Mouse (Mus musculus) heart, postnatal 0 days (tissue): Measurements from ENCODE around the gene Clcc1. TPM values are rescaled to one million over a fixed set of nuclear protein-coding genes. Genes with fewer than 3 reads are reported as not detected.

ENCODE experiments used
- ATAC-seq: fragments of 200-750 bp; cut with Nextera tagmentation; 2 replicates; pipeline ENCODE4 v1.8.0; 2017; ENCODE audit warnings: low read depth, moderate number of reproducible peaks, moderate library complexity; ENCODE audit not compliant: insufficient read depth
- DNase-seq: peaks from one replicate; pipeline ENCODE4 v3.0.0-alpha.2; 2016; ENCODE audit warnings: low spot score
- H3K27ac ChIP-seq: fragments of 300-500 bp; sonication (generic); 2 replicates; pipeline ENCODE4 v1.5.1; 2014; ENCODE audit warnings: low read depth, mild to moderate bottlenecking
- H3K27me3 ChIP-seq: fragments of 300-500 bp; sonication (generic); 2 replicates; pipeline ENCODE4 v1.6.1; 2014; ENCODE audit warnings: low read length, mixed read lengths; ENCODE audit not compliant: control insufficient read depth, insufficient read depth
- H3K36me3 ChIP-seq: fragments of 300-500 bp; sonication (generic); replicated peaks from 2 replicates; pipeline ENCODE4 v1.6.1; 2014; ENCODE audit warnings: low read length, mixed read lengths; ENCODE audit not compliant: control insufficient read depth, insufficient read depth
- H3K4me1 ChIP-seq: fragments of 300-500 bp; sonication (generic); 2 replicates; pipeline ENCODE4 v1.6.1; 2014; ENCODE audit warnings: antibody characterized with exemption; ENCODE audit not compliant: control insufficient read depth, insufficient read depth
- H3K4me2 ChIP-seq: fragments of 300-500 bp; sonication (generic); 2 replicates; pipeline ENCODE4 v1.6.1; 2014; ENCODE audit warnings: low read depth, mild to moderate bottlenecking, low read length, moderate library complexity
- H3K4me3 ChIP-seq: fragments of 300-500 bp; sonication (generic); 2 replicates; pipeline ENCODE4 v1.5.1; 2014; ENCODE audit warnings: low read depth, low read length
- H3K9ac ChIP-seq: fragments of 300-500 bp; sonication (generic); replicated peaks from 2 replicates; pipeline ENCODE4 v1.6.1; 2014; ENCODE audit warnings: low read depth, low read length, mixed read lengths
- H3K9me3 ChIP-seq: fragments of 300-500 bp; sonication (generic); replicated peaks from 2 replicates; pipeline ENCODE4 v1.6.1; 2016; ENCODE audit warnings: low read length; ENCODE audit not compliant: control insufficient read depth
- CTCF ChIP-seq: IDR thresholded peaks from 2 replicates; pipeline ENCODE4 v1.5.1; 2016; ENCODE audit warnings: antibody characterized with exemption, control low read depth, low read depth
- EP300 ChIP-seq: IDR thresholded peaks from 2 replicates; pipeline ENCODE4 v1.6.1; 2016; ENCODE audit warnings: antibody characterized with exemption, low read depth
- WGBS: fragments of 180-500 bp; shearing (Covaris S2); extraction: QIAGEN DNeasy Blood & Tissue Kit; methylation state at CpG from one replicate; pipeline ENCODE4 v1.1.7; 2014; 5-methylcytosine and 5-hydroxymethylcytosine counted together
- polyA plus RNA-seq: library from polyadenylated mRNA; unstranded; fragments of >200 nt; fragmentation: Nextera tagmentation; extraction: Ambion mirVana; gene quantifications from 2 replicates; pipeline ENCODE4 v1.2.1, GENCODE M21; 2015
- total RNA-seq: library from RNA; depleted of rRNA; stranded (reverse); fragments of >200 nt; gene quantifications from 2 replicates; pipeline ENCODE4 v1.2.3, GENCODE M21; 2014; ENCODE audit warnings: low replicate concordance

Gene Clcc1
- total and polyA plus RNA-seq, 2 experiments from 2014 or later = 39.4 to 49.1 TPM

DNA sequence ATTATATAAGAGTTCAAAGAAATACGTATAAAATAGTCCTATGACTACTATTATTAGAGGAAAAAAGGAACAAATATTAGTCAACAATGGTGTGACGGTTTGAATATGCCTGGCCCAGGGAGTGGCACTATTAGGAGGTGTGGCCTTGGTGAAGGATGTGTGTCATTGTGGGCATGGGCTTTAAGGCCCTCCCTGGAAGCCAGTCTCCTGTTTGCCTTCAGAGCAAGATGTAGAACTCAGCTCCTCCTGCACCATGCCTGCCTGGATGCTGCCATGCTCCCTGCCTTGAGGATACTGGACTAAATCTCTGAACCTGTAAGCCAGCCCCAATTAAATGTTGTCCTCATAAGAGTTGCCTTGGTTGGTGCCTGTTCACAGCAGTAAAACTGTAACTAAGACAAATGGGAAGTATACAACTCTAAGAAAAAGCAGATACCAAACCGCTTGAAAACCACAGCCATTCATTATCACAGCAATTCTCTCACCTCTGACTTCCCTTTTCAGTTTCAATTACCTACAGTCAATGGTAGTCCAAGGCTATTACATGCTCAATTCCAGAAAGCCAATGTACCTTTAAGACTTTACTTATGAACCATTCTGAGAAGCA is 64.3 kb downstream of the Clcc1 start:
- Histone ChIP-seq H3K9ac (no peak overlapping the region), H3K27me3 (no peaks in the 10 kb centered on the region), H3K27ac (no peak overlapping the region), H3K4me2 (no peak overlapping the region), H3K9me3 (no peaks in the 10 kb centered on the region), H3K36me3 (no peaks in the 10 kb centered on the region), H3K4me3 (no peak overlapping the region), H3K4me1 (peaks cover 6% of the 10 kb centered on the region; the same call in 1 of the 2 replicates)
- no peak for TF ChIP-seq EP300
- no peak for TF ChIP-seq CTCF
- DNase-seq (no peak), ATAC-seq (no peak)
- WGBS = 89% methylated on average over 3 of the region's 3 CpGs

DNA sequence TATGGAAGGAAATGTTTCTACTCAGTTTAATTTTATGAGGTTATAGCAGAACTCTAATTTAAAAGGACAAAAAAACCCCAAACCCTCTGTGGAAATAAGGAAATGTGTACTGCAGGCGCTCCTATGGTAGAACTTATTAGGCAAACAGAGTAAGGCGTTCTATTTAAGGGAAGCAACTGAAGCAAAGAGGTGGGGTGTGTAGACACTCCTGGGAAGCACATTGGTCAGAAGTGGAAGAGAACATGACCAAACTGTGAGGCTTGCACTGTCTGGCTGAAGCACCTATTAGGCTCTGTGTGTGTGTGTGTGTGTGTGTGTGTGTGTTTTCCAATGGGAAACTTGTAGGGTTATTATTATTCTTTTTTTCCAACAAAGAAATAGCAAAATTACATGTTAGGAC is 65.6 kb downstream of the Clcc1 start:
- Histone ChIP-seq H3K9ac (no peak overlapping the region), H3K27me3 (no peaks in the 10 kb centered on the region), H3K4me1 (peaks cover 6% of the 10 kb centered on the region; the same call in 1 of the 2 replicates), H3K27ac (no peak overlapping the region), H3K4me2 (no peak overlapping the region), H3K36me3 (no peaks in the 10 kb centered on the region), H3K4me3 (no peak overlapping the region), H3K9me3 (no peaks in the 10 kb centered on the region)
- TF ChIP-seq EP300 (no peak), CTCF (no peak)
- ATAC-seq (no peak), DNase-seq (no peak)
- 74% methylated on average over 2 of the region's 2 CpGs for WGBS

DNA sequence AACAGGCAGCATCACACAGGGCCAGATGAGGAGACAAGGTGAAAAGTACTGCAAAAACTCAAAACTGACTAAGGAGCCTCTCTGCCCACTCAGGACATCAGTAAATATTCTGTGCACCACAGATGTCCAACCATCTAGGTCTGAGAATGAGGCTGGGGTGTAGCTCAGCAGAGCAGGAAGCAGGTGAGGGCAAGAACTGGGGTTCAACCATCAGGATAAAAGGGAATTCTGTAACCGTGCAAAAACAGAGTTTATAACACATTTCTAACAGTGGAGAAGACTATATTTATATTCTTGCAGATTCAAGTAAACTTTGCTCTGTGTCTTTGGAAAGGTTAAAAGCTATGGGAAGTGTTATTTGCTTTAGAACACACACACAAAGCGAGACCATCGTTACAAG is 66.0 kb downstream of the Clcc1 start:
- no peaks in the 10 kb centered on the region for H3K27me3 ChIP-seq
- DNase-seq (no peak), ATAC-seq (no peak)
- peaks cover 6% of the 10 kb centered on the region; the same call in 1 of the 2 replicates for H3K4me1 ChIP-seq
- no peak overlapping the region for H3K4me2 ChIP-seq
- WGBS = 90% methylated on average over 3 of the region's 3 CpGs
- TF ChIP-seq CTCF (no peak), EP300 (no peak)
- no peaks in the 10 kb centered on the region for H3K36me3 ChIP-seq
- no peak overlapping the region for H3K27ac ChIP-seq
- H3K4me3 ChIP-seq = no peak overlapping the region
- no peaks in the 10 kb centered on the region for H3K9me3 ChIP-seq
- H3K9ac ChIP-seq = no peak overlapping the region

DNA sequence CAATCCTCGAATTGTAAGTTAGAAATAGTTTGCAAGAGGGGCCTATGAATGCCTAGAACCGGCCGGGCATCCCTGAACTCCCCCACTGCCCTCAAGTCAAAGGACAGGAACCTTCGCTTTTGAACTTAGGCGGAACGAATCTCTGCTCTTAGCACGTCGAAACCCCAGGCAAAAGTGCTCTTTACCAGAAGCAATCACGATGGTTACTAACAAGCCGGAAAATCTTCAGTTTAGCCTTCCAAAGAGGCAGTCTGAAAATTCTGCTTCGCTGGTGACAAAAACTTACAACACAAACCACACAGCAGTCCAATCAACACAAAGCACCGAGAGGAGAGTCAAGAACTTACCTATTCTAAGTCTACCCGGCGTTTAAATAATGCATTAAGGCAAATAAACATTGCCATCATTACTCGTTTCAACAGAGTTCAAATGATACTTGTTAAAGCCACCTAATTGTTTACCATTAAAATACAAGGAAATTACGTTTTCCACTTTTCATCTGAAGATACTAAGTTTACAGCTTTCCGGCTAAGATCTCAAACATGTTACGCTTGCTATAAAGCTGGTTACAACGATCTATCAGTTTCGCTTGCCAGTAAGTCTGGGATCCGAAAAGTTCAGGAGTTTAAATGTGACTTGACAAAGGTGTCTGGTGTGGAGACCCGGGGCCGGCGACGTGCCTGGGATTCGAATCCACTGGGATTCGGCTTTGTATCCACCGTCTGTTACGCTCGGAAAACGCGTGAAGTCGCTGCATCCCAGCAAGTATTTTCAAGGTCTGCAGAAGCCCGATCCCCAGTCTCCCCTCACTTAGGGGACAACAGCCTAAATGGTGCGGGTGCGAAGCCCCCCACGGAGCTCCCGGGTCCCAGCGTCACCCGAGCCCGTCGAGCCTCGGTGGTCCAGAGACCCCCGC is 67.6 kb downstream of the Clcc1 start:
- H3K4me3 ChIP-seq = peak overlapping the region; percentile 90
- peak; percentile 39 for ATAC-seq
- peak; percentile 51 for DNase-seq

DNA sequence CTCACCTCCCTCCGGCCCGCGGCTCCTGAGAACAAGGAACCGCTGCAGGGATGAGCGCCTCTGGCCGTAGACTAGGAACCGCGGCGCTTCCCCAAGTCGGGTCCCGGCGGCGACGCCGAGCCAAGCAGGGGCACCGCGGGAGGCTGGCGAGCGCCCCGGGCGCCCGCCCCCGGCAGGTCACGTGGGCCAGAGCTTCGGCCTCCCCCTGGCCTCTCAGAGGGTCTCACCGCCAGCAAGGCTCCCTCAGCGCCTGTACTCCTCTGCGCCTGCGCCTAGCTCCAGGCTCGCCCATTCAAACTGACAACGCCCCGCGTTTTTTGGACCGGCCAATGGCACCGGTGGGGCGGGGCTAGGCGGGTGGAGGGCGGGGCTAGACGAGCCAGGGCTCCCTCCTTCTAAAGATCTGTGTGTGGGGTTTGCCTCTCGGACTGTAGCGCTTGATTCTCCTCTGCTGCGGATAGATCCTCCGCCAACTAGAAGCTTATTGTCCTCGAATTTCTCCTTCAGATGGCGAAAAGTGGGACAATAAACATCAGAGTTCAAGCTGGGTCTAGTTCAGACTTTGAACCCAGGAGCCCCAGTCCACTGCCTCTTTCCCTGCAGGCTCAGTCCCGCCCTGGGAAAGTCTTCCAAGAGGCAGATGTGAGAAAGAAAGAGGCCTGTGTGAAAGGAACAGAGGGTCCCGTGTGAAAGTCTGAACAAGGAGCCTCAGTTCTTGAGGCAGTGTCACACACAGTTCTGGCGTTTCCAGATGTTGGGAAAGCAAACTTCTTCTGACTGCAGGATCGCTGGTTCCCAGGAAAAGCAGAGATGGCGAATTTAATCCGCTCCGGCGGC is 68.5 kb downstream of the Clcc1 start, which contains the start of gene Gpsm2:
Gene Gpsm2 (minus strand): TSS at position 274 of the 837 bp plus-strand sequence.
- DNase-seq (peak; percentile 96), ATAC-seq (peak; percentile 99)
- H3K27me3 ChIP-seq = no peaks in the 10 kb centered on the region
- H3K36me3 ChIP-seq = no peaks in the 10 kb centered on the region
- H3K4me3 ChIP-seq = peak within 1 kb of the TSS; percentile 90
- peaks cover 6% of the 10 kb centered on the region; the same call in 1 of the 2 replicates for H3K4me1 ChIP-seq
- no peak for TF ChIP-seq EP300
- no peak for TF ChIP-seq CTCF
- peak within 1 kb of the TSS; percentile 98 for H3K4me2 ChIP-seq
- 0 out of 2 replicates have a peak, but pooled peaks cover 3% of the 10 kb centered on the region for H3K9me3 ChIP-seq
- H3K27ac ChIP-seq = peak within 1 kb of the TSS; percentile 83
- WGBS = 4% methylated on average over 44 of the region's 53 CpGs
- H3K9ac ChIP-seq = peak within 1 kb of the TSS; percentile 84

More for the DNA sequence above, 67.6 kb downstream of the Clcc1 start:
- Histone ChIP-seq H3K4me2 (peak overlapping the region; percentile 98), H3K9ac (peak overlapping the region; percentile 84), H3K27ac (peak overlapping the region; percentile 83; the same call in 1 of the 2 replicates), H3K27me3 (no peaks in the 10 kb centered on the region), H3K9me3 (0 out of 2 replicates have a peak, but pooled peaks cover 3% of the 10 kb centered on the region), H3K36me3 (no peaks in the 10 kb centered on the region), H3K4me1 (peaks cover 6% of the 10 kb centered on the region; the same call in 1 of the 2 replicates)
- no peak for TF ChIP-seq EP300
- TF ChIP-seq CTCF = peak; percentile 33
- WGBS = 2% methylated on average over 44 of the region's 44 CpGs
